Mouse (Mus musculus): Measurements from ENCODE around the gene Tbxas1.

- TF ChIP-seq EP300 (IDR thresholded peaks at IDR 0.05; ENCODE audit: low read depth) (no peak), CTCF (IDR thresholded peaks at IDR 0.05; ENCODE audit: low read depth) (no peak)
Measured at GRCm38 (mm10) chr6:38908401-38908800, 33.2 kb downstream of the Tbxas1 start.

Measured in liver, embryonic 14.5 days (tissue).